Mouse (Mus musculus): ENCODE results near the gene Plxnb1. TPM values are rescaled to one million over a fixed set of nuclear protein-coding genes. Genes with fewer than 3 reads are reported as not detected.

The Plxnb1 gene
- polyA plus RNA-seq, 1 experiment from 2014 or later: 12.6 TPM

GRCm38 (mm10) chr9:109118106-109118505 lies 22.9 kb downstream of the Plxnb1 start:
- 95% methylated on average over 4 of the region's 4 CpGs for WGBS
- no peak overlapping the region for H3K9ac ChIP-seq (ENCODE audit: low read depth, low read length)
- no peak overlapping the region for H3K4me3 ChIP-seq (ENCODE audit: low read length)
- H3K4me1 ChIP-seq (ENCODE audit: control insufficient read depth, insufficient read depth, low read depth, low read length): no peaks in the 10 kb centered on the region
- no peaks in the 10 kb centered on the region for H3K27me3 ChIP-seq (replicated peaks; ENCODE audit: control insufficient read depth, insufficient read depth, low read length)
- H3K4me2 ChIP-seq (ENCODE audit: low read length): no peak overlapping the region
- no peak for ATAC-seq
- peaks cover 49% of the 10 kb centered on the region for H3K36me3 ChIP-seq (ENCODE audit: control insufficient read depth, insufficient read depth, low read length)
- no peak overlapping the region for H3K27ac ChIP-seq (ENCODE audit: low read depth, low read length)
- no peaks in the 10 kb centered on the region for H3K9me3 ChIP-seq (ENCODE audit: control insufficient read depth, low read length)

DNA sequence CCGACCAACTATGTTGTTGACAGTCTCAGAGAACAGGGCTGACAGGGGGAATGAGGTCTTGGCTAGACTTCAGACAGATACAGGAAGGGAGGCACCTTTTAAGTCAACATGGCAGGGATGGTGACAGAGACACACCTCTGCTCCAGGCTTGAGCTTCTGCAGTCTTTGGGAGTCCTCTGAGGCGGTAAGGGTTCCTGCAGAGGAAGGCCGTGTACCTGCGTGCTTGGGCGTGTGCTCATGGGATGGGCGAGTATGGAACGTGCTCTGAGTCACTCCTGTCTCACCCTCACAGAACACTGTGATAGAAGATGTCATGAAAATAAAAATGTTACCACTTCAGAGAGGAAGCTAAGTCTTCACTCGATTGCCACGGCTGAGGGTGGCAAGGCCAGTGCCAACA lies 24.4 kb downstream of the Plxnb1 start:
- H3K27me3 ChIP-seq (replicated peaks; ENCODE audit: control insufficient read depth, insufficient read depth, low read length): no peaks in the 10 kb centered on the region
- no peak for ATAC-seq
- H3K9ac ChIP-seq (ENCODE audit: low read depth, low read length): no peak overlapping the region
- H3K4me1 ChIP-seq (ENCODE audit: control insufficient read depth, insufficient read depth, low read depth, low read length): no peaks in the 10 kb centered on the region
- no peak overlapping the region for H3K4me2 ChIP-seq (ENCODE audit: low read length)
- peaks cover 40% of the 10 kb centered on the region for H3K36me3 ChIP-seq (ENCODE audit: control insufficient read depth, insufficient read depth, low read length)
- H3K9me3 ChIP-seq (ENCODE audit: control insufficient read depth, low read length): no peaks in the 10 kb centered on the region
- H3K4me3 ChIP-seq (ENCODE audit: low read length): no peak overlapping the region
- 93% methylated on average over 9 of the region's 9 CpGs for WGBS
- H3K27ac ChIP-seq (ENCODE audit: low read depth, low read length): no peak overlapping the region

- Histone ChIP-seq H3K9ac (ENCODE audit: low read depth, low read length) (no peak overlapping the region), H3K36me3 (ENCODE audit: control insufficient read depth, insufficient read depth, low read length) (peaks cover 26% of the 10 kb centered on the region), H3K9me3 (ENCODE audit: control insufficient read depth, low read length) (no peaks in the 10 kb centered on the region), H3K4me3 (ENCODE audit: low read length) (no peak overlapping the region), H3K4me2 (ENCODE audit: low read length) (no peak overlapping the region), H3K27ac (ENCODE audit: low read depth, low read length) (no peak overlapping the region), H3K27me3 (replicated peaks; ENCODE audit: control insufficient read depth, insufficient read depth, low read length) (no peaks in the 10 kb centered on the region), H3K4me1 (ENCODE audit: control insufficient read depth, insufficient read depth, low read depth, low read length) (no peaks in the 10 kb centered on the region)
- ATAC-seq: no peak
- WGBS: 92% methylated on average over 6 of the region's 6 CpGs
These were observed 25.8 kb downstream of the Plxnb1 start for GRCm38 (mm10) chr9:109120956-109121355.

DNA sequence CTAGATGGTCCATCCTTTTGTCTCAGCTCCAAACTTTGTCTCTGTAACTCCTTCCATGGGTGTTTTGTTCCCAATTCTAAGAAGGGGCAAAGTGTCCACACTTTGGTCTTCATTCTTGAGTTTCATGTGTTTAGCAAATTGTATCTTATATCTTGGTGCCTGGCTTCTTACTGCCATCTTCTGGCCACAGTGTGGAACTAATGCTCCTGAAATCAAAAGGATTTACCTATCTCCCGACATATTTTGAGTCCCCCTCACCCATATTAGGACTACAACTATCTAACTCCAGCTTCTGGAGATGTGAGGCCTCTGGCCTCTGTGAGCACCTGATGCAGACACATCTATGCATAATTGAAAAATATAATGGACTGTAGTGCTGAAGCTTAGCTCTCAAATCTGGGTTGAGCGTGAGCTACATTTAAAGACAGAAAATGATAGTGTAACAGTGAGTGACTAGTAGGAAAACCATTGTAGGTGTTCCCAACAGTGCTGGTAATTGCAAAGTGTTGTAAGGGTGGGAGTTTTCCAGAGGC lies 27.4 kb downstream of the Plxnb1 start:
- H3K9ac ChIP-seq (ENCODE audit: low read depth, low read length): no peak overlapping the region
- H3K4me2 ChIP-seq (ENCODE audit: low read length): no peak overlapping the region
- peaks cover 13% of the 10 kb centered on the region; the same call in 1 of the 2 replicates for H3K36me3 ChIP-seq (ENCODE audit: control insufficient read depth, insufficient read depth, low read length)
- WGBS: 45% methylated on average over 2 of the region's 2 CpGs
- no peaks in the 10 kb centered on the region for H3K4me1 ChIP-seq (ENCODE audit: control insufficient read depth, insufficient read depth, low read depth, low read length)
- ATAC-seq: no peak
- H3K27ac ChIP-seq (ENCODE audit: low read depth, low read length): no peak overlapping the region
- H3K9me3 ChIP-seq (ENCODE audit: control insufficient read depth, low read length): no peaks in the 10 kb centered on the region
- H3K4me3 ChIP-seq (ENCODE audit: low read length): no peak overlapping the region
- no peaks in the 10 kb centered on the region for H3K27me3 ChIP-seq (replicated peaks; ENCODE audit: control insufficient read depth, insufficient read depth, low read length)

DNA sequence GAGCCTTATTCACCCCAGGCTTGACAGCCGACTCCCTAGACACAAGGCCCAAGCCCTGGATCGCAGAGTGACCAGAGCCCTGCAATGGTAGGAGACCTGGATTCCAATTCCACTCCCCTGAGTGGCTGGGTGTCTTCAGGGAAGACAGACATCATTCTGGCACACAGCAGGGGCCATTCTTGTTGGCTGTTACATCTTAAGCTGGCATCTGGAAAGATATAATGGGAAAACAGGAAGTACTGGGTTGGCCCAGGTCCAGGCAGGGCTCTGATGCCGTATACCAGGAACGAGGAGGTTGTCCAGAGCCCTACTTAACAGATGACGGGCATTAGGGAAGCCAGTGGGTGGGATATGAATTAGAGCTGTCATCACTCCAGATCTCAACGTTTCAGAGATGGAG lies 28.1 kb downstream of the Plxnb1 start:
- 45% methylated on average over 6 of the region's 6 CpGs for WGBS
- Histone ChIP-seq H3K9me3 (ENCODE audit: control insufficient read depth, low read length) (no peaks in the 10 kb centered on the region), H3K4me3 (ENCODE audit: low read length) (no peak overlapping the region), H3K4me2 (ENCODE audit: low read length) (no peak overlapping the region), H3K36me3 (ENCODE audit: control insufficient read depth, insufficient read depth, low read length) (peaks cover 11% of the 10 kb centered on the region; the same call in 1 of the 2 replicates), H3K9ac (ENCODE audit: low read depth, low read length) (no peak overlapping the region), H3K4me1 (ENCODE audit: control insufficient read depth, insufficient read depth, low read depth, low read length) (no peaks in the 10 kb centered on the region), H3K27me3 (replicated peaks; ENCODE audit: control insufficient read depth, insufficient read depth, low read length) (no peaks in the 10 kb centered on the region), H3K27ac (ENCODE audit: low read depth, low read length) (no peak overlapping the region)
- ATAC-seq: no peak

GRCm38 (mm10) chr9:109124164-109124563 lies 29.0 kb downstream of the Plxnb1 start:
- H3K27ac ChIP-seq (ENCODE audit: low read depth, low read length): no peak overlapping the region
- peaks cover 4% of the 10 kb centered on the region; the same call in 1 of the 2 replicates for H3K36me3 ChIP-seq (ENCODE audit: control insufficient read depth, insufficient read depth, low read length)
- no peaks in the 10 kb centered on the region for H3K9me3 ChIP-seq (ENCODE audit: control insufficient read depth, low read length)
- no peaks in the 10 kb centered on the region for H3K27me3 ChIP-seq (replicated peaks; ENCODE audit: control insufficient read depth, insufficient read depth, low read length)
- WGBS: 85% methylated on average over 3 of the region's 3 CpGs
- no peaks in the 10 kb centered on the region for H3K4me1 ChIP-seq (ENCODE audit: control insufficient read depth, insufficient read depth, low read depth, low read length)
- H3K9ac ChIP-seq (ENCODE audit: low read depth, low read length): no peak overlapping the region
- H3K4me2 ChIP-seq (ENCODE audit: low read length): no peak overlapping the region
- no peak for ATAC-seq
- H3K4me3 ChIP-seq (ENCODE audit: low read length): no peak overlapping the region

DNA sequence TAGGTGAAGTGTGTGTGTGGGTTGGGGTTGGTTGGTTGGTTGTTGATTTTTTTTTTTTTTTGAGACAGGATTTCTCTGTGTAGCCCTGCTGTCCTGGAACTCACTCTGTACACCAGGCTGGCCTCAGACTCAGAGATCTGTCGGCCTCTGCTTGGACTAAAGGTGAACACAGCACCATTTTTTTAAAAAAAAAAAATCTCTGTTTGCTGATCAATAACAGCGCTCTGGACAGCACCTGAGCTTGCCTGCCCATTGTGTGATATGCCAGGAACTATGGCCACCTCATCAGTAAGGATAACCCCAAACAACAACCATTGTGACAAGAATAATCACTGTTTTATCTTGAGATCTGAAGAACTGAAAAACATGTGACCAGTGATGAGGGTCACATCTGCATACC lies 29.9 kb downstream of the Plxnb1 start:
- no peaks in the 10 kb centered on the region for H3K36me3 ChIP-seq (ENCODE audit: control insufficient read depth, insufficient read depth, low read length)
- H3K27me3 ChIP-seq (replicated peaks; ENCODE audit: control insufficient read depth, insufficient read depth, low read length): no peaks in the 10 kb centered on the region
- H3K4me1 ChIP-seq (ENCODE audit: control insufficient read depth, insufficient read depth, low read depth, low read length): no peaks in the 10 kb centered on the region
- H3K9ac ChIP-seq (ENCODE audit: low read depth, low read length): no peak overlapping the region
- H3K9me3 ChIP-seq (ENCODE audit: control insufficient read depth, low read length): no peaks in the 10 kb centered on the region
- no peak overlapping the region for H3K4me3 ChIP-seq (ENCODE audit: low read length)
- no peak for ATAC-seq
- WGBS: 85% methylated on average over 2 of the region's 2 CpGs
- H3K4me2 ChIP-seq (ENCODE audit: low read length): no peak overlapping the region
- no peak overlapping the region for H3K27ac ChIP-seq (ENCODE audit: low read depth, low read length)

- no peak overlapping the region for H3K9ac ChIP-seq (ENCODE audit: low read depth, low read length)
- no peaks in the 10 kb centered on the region for H3K9me3 ChIP-seq (ENCODE audit: control insufficient read depth, low read length)
- no peak overlapping the region for H3K4me3 ChIP-seq (ENCODE audit: low read length)
- H3K4me2 ChIP-seq (ENCODE audit: low read length): no peak overlapping the region
- 75% methylated on average over 3 of the region's 3 CpGs for WGBS
- H3K36me3 ChIP-seq (ENCODE audit: control insufficient read depth, insufficient read depth, low read length): no peaks in the 10 kb centered on the region
- H3K4me1 ChIP-seq (ENCODE audit: control insufficient read depth, insufficient read depth, low read depth, low read length): no peaks in the 10 kb centered on the region
- no peak for ATAC-seq
- no peaks in the 10 kb centered on the region for H3K27me3 ChIP-seq (replicated peaks; ENCODE audit: control insufficient read depth, insufficient read depth, low read length)
- no peak overlapping the region for H3K27ac ChIP-seq (ENCODE audit: low read depth, low read length)
These were observed 30.3 kb downstream of the Plxnb1 start for GRCm38 (mm10) chr9:109125481-109125880.

DNA sequence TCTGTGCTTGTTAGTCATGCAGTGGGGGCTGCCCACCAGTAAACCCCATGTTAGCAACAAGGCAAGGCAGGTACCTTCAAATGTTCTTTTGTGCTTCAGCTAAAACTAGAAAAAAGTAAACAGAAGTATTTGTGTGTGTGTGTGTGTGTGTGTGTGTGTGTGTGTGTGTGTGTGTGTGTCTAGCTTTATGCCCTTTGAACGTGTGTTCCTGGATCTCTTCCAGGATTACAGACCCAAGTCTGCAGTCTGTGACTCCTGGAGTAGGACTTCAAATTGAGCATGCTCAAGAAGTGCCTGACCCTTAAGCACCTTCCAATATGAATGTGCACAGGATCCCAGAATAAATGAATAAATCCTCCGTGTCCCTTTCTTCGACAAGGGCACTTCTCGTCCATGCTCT lies 31.9 kb downstream of the Plxnb1 start:
- Histone ChIP-seq H3K27me3 (replicated peaks; ENCODE audit: control insufficient read depth, insufficient read depth, low read length) (no peaks in the 10 kb centered on the region), H3K4me1 (ENCODE audit: control insufficient read depth, insufficient read depth, low read depth, low read length) (no peaks in the 10 kb centered on the region), H3K4me2 (ENCODE audit: low read length) (no peak overlapping the region), H3K9ac (ENCODE audit: low read depth, low read length) (no peak overlapping the region), H3K4me3 (ENCODE audit: low read length) (no peak overlapping the region), H3K9me3 (ENCODE audit: control insufficient read depth, low read length) (no peaks in the 10 kb centered on the region), H3K36me3 (ENCODE audit: control insufficient read depth, insufficient read depth, low read length) (no peaks in the 10 kb centered on the region), H3K27ac (ENCODE audit: low read depth, low read length) (no peak overlapping the region)
- ATAC-seq: no peak
- WGBS: 87% methylated on average over 4 of the region's 4 CpGs

GRCm38 (mm10) chr9:109128211-109128610 lies 33.0 kb downstream of the Plxnb1 start:
- no peak overlapping the region for H3K4me2 ChIP-seq (ENCODE audit: low read length)
- H3K36me3 ChIP-seq (ENCODE audit: control insufficient read depth, insufficient read depth, low read length): no peaks in the 10 kb centered on the region
- no peak for ATAC-seq
- H3K27me3 ChIP-seq (replicated peaks; ENCODE audit: control insufficient read depth, insufficient read depth, low read length): no peaks in the 10 kb centered on the region
- no peak overlapping the region for H3K27ac ChIP-seq (ENCODE audit: low read depth, low read length)
- no peak overlapping the region for H3K4me3 ChIP-seq (ENCODE audit: low read length)
- WGBS: 63% methylated on average over 3 of the region's 3 CpGs
- H3K9ac ChIP-seq (ENCODE audit: low read depth, low read length): no peak overlapping the region
- H3K4me1 ChIP-seq (ENCODE audit: control insufficient read depth, insufficient read depth, low read depth, low read length): no peaks in the 10 kb centered on the region
- H3K9me3 ChIP-seq (ENCODE audit: control insufficient read depth, low read length): no peaks in the 10 kb centered on the region
